Mouse (Mus musculus) adrenal gland (tissue): ENCODE results near the gene Ndnf.

ENCODE experiments used
- intact Hi-C: fragments of 180-260 bp; cut with DNase I; formaldehyde crosslinking; loops from one replicate; pipeline ENCODE4 v1.15.1; 2025
- long read RNA-seq, 2 experiments: library from polyadenylated mRNA; unstranded; transcript quantifications; one replicate each; pipeline ENCODE4 v2.0.0; 2020; ENCODE audit warnings: borderline replicate concordance in 1 of 2; ENCODE audit not compliant: insufficient replicate concordance in 1 of 2

Gene Ndnf
- long read RNA-seq, experiment 1: 0 reads
- long read RNA-seq, experiment 2: 0 reads

DNA sequence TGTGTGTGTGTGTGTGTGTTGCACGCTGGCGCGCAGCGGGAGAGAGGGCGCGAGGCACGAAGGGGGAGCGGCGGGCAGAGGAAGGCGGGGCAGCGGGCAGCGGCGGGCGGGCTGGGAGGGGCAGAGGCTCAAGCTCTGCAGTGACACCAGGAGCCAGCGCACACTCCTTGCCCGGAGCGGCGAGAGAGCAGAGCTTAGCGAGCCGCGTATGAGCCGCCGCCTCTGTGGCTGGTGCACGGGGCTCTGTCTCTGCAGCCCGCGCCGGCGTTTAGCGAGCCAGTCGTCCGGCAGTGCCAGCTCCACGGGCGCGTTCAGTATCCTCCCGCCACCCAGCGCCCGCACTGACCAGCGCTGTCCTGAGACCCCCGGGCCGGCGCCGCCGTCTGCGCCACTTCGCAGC is at the start of gene Ndnf:
TSS of gene Ndnf (plus strand) at position 140 of the 400 bp plus-strand sequence.
- intact Hi-C loops: no loop called here

DNA sequence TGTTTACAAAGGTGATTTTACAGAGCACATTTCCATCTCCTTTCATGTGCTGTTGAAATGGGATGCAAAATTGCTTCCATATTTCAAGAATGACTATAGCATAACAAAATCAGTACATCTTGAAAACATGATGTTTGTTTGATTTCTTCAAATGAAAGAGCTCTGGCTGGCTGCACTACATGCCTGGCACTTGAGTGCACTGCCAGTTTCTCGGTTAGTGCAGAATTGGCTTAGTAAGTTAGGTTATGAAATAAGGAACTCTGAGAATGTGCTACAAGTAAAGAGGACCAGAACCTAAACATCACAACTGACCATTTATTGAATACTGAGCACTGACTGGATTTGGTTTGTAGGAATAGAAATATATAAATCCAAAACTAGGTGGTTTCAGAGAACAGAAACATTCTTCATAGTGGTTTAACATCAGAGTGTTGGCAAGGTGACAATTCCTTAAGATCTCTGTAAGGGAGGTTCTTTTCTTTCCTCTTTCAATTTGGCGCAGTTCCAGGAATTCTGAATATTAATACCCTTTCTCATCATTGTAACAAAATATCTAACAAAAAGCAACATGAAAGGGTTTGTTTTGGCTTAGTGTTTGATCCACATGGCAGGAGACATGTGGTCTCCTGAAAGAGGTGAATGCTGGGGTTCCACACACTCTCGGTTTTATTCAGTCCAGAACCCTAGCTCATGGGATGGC is 48.2 kb upstream of the Ndnf start:
- intact Hi-C loops: no loop called here

DNA sequence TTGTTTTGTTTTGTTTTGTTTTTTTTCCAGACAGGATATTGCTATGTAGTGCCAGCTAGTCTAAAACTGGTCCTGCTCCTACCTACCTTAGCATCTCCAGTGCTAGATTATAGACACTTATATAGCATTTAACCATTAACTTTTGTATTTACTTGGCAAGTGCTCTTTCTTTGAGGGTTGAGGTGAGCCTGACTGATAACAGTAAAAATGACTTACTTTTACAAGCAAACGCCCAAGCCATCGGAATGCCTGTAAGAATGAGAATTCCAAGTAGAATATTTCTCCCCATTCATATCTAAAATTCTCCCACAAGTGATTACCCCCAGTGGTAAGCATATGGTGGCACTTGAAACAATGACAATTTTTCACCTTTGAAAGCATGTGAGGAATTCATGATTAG is 40.8 kb upstream of the Ndnf start:
- intact Hi-C loops: no loop called here

DNA sequence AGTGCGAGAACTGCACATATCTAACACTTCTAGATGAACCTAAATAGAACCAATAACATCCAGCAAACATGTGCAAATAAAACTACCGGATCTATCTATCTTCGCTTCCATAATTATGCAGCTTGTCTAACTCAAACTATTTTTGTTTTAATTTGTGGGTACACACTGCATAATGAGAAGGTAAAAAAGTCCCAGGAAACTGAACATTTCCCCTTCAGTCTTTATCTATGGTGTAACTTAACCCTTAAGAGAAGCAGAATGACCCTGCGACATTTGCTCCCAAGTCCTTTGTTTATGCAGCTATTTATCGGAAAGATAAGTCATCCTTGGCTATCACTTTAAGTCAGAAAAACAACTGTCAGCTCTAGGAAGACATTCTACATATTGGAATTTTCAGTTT is 39.2 kb upstream of the Ndnf start:
- intact Hi-C loops: no loop called here

DNA sequence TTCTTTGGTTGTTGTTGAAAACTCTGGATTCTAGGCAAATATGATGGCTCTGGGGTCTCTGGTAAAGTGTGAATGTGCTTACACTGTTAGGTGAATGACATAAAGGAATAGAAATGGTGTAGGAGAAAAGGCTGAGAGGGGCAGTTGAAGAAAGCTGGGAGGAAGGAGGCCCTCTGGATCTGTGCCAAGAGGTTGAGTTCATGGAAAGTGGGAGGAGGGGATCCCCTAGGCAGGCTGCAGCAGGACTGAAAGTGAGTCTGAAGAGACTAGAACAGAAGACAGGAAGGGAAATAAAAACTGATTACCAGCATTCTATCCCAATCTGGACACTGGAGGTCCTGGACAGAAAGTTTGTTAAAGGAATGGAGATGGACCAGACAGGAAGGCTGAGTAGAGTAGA is 29.0 kb upstream of the Ndnf start:
- intact Hi-C loops: no loop called here

DNA sequence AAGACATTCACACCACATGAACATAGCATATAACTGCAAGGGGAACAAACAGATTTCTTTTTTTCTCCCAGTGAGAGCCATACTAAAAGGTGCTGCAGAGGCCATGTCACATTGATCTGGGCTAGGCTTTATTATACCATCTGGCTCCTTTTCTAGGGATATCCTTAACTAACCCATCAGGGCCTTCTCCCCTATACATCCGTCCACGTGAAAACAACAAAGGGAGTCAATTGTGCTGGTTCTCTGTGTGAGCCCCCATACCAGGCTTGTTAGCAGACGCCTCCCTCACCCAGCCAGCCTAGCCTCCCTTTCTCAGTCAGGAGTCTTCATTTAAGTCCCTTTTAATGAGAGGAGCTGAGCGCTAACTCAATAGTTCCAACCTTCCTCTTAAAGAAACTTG is 27.3 kb upstream of the Ndnf start:
- intact Hi-C loops: no loop called here

DNA sequence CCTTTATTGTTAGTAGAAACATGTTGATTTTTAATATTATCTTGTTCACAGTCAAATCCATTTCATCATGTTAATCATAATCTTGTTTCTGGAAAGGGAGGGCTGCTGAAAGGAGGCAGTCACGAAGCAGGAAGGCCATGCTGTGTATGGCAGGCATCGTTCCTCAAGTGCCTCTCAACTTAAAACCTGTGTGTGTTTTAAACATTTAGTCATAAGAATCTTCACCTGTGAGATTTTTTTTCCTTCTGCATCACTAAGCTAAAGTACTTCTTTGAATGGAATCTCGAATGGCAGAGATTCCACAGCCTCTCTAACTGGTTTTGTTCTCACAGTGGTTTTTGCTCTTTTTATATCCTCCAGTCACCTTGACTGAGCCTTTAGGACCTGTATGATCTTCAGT is 25.0 kb upstream of the Ndnf start:
- intact Hi-C loops: no loop called here

DNA sequence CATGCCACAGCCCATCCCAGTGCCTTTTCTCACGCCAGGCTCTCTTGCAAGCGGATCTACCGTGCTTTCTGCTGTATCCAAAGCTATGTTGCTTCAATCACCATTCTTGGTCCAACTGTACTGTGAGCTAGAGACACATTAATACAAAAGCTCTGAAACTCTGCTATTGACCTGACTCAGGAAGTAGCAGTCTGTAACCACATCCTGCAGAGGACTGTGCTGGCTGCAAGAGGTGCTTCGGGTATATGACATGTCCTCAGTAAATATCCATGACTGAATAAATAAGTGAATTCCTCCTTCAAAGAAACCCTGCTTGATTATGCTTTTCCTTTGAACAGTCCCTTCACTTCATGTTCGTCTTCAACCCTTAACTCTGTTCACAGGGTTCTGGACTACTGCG is 23.7 kb upstream of the Ndnf start:
- intact Hi-C loops: no loop called here

DNA sequence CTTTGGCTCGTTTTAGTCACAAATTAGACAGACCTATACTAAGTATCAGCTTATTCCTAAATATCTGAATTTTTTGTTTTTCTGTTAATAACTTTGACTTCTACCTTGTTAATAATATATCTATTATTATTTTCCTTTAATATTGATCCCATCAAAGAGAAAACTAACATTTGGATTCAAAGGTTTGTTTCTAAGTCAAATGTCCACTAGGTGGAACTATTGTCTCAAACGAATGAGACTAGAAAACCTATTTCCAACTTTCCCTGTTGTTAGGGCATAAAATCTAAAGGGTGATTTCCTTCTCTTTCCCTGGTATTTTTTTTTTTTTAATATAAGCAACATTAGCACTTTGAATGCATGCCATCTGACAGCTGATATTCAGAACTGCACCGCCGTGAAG is 20.0 kb upstream of the Ndnf start:
- intact Hi-C loops: loop anchor here (5.0 kb wide), 2 partner anchors 816 to 881 kb away; no protein-coding TSS in a partner anchor

DNA sequence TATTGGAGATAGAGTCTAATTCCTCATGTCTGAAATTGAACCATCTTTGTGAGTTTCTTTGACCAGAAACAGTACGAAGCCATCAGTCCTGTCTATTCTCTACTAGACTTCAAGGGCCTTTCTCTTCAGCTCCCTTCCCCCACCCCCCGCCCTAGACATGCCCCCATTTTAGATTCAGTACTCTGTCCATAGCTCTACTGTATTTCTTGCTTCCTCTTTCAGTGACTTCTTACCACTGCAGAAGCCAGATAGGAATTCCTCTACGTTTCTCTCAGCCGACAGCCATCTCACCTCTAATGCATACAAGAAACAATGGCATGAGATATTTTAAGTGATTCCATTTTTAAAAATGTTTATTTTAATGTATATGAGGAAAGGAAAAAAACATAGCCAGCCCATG is 10.1 kb upstream of the Ndnf start:
- intact Hi-C loops: no loop called here

DNA sequence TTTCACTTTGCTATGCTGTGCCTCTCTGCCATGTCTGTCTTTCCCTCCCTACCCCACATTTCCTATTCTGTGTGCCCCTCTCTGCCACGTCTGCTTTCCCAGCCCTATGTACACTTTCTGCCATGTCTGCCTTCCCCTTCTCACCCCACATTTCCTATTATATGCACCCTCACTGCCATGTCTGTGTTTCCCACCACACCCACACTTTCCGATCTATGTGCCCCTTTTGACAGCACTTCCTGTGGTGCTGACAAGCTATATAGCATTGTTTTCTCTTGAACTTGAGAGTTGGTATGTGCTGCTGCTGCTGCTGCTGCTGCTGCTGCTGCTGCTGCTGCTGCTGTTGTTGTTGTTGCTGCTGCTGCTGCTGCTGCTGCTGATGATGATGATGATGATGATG is 9.3 kb upstream of the Ndnf start:
- intact Hi-C loops: no loop called here

DNA sequence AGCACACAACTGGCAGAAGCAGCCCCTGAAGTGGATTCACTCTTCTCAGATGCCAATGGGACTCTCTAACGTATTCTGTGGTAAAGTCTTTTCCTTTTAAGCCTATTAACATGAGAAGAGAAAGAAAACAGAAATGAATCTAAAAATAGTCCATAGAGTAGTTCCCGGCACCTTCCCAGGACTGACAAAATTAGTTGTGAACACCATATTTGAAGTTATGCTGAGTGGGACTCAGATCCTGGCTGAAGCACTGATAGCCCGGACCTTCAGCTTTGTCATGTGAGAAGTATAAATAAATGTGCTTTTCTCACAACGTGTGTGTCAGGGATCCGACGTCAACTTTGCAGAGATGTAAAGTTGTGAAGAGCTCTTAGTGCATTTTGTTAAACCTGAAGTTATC is 7.4 kb upstream of the Ndnf start:
- intact Hi-C loops: no loop called here

DNA sequence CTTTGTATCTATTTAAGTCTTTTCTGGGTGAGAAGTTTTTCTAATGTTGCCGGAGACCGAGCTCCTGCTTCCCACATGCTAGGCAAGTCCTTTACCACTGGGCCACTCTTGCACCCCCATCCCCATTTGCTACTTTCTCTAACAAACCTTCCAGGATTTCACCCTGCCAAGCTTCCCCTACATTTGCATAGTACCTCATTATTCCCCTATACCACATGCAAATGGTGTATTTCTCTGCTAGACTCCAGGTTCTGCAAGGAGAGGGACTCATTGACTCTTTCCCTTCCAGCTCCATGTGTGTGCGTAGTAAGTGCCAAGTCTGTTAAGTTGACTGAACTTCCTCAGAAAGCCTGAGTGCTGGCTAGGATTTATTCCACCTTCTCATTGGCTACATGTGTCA is 5.1 kb upstream of the Ndnf start:
- intact Hi-C loops: no loop called here

DNA sequence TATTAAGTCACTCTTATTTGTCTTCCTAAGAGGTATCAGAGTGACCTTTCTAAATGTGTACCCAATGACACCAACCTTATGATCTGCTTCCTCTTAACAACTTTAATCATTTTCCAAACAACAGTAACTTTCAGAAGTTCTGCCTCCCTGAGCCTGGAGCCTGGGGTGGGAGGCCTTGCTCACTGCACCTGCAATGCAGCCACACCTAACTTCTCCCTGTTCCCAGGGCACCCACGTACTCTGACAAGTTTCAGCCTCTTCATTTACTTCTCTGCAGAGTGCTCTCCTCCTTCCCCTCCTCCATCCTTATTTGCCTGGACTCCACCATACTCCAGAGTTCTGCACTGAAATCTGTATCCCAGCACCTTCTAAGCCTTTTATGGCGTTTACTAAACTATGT is 1.4 kb upstream of the Ndnf start:
- intact Hi-C loops: no loop called here

DNA sequence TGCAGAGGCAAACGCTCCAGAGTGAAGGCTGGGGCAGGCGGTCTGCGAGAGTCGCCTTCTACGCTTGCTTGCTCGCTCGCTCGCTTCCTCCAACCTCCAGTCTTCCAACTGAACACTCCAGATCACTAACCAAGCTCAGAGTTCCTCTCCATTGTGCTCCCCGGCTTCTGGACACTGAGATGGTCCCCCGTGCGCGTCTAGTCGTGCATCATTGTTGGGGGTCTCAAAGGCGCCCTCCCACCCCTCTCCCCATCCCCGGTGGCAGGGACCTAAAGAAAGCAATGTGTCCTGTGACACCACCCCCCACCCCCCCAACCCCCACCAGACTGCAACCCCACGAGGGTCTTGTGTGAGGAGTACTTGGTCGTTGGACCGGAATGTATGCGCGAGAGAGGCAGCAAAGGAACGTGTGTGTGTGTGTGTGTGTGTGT is 394 bp upstream of the Ndnf start:
- intact Hi-C loops: no loop called here

DNA sequence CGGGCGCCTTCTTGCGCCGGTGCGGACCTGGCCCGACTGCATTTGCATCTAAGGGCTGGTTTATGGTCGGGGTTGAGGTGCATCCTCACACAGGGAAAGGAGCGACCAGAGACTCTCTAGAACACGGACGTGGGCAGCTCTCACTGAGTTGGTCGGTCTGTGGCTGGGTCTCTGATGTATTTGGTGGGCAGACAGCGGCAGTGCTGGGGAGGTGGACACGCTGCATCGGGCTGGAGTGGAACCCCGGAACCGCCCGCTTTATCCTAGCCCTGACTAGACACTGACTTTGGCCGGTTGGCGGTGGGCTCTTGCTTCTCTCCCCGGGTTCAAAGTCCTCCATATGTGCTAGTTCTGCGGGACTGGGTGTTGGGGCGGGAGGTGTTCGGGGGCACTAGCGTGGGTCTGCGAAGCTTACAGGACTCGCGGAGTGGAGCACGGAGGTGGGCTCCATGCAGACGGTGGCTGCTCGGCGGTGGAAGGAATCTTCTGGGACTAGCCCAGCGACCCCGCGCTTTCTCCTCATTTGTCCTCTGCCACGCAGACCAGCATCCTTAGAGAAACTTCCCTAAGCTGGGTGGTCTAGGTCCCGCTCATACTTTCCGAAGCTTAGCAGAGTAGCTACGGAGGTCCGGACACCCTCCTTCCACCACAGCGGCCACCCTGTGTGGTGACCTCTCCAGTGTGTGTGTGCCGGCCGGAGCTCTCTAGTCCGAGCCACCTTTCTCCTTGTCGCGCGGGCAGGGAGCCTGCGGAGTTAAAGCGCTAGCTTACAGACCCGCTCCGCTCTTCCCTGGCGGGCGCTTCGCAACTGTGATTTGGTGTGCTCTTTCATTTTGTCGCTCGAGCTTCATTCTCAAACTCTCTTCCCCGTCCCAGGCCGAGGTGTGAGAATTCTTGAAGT is 991 bp downstream of the Ndnf start:
- intact Hi-C loops: no loop called here

DNA sequence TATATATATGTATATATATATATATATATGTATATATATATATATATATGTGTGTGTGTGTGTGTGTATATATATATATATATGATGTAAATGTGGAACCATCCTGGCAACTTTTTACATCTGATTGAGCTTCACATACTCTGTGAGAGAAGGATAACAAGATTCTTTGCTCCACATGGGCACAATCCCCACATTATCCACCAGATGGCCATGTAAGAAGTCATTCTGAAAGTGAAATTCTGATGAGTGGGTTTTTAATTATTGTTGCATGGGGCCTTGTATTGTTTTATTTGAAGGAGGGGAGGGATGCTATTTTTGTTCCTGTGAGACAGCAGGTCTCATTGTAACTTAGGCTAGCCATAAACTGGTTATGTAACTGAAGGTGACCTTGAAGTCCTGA is 22.5 kb downstream of the Ndnf start:
- intact Hi-C loops: no loop called here

DNA sequence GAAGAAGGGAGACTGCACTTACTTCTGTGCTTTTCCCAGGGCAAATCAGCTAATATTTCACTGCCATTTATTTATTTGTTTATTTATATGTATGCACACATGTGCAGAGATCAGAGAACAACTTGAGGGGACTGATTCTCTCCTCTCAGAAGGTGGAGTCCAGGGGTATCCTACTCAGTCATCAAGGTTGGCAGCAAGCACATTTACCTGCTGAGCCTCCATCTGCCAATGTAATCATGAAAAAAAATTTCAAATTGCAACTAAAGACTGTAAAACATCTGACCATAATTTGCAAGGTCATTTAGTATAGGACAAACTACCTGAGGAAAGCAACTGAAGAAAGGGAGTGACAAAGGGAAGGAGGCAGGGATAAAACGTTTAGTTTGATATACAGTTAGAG is 49.3 kb downstream of the Ndnf start:
- intact Hi-C loops: no loop called here

DNA sequence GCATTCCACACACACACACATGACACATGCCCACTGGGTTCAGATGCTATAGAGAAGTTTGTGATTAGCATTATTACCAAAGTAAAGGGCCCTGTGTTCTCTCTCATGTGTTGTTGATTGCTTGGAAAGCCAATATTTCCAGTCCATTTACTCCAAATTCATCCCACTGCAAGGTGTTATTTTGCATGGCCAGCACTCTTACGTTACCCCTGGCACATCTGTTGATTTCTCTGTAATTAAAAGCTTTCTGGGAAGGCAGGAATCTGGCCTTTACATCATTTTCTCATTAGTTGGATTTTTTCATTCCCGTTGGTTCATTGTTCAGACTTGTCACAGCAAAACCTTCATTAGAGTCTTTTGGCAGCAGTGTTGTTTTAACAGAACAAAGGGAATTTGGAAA is 54.3 kb downstream of the Ndnf start:
- intact Hi-C loops: no loop called here

DNA sequence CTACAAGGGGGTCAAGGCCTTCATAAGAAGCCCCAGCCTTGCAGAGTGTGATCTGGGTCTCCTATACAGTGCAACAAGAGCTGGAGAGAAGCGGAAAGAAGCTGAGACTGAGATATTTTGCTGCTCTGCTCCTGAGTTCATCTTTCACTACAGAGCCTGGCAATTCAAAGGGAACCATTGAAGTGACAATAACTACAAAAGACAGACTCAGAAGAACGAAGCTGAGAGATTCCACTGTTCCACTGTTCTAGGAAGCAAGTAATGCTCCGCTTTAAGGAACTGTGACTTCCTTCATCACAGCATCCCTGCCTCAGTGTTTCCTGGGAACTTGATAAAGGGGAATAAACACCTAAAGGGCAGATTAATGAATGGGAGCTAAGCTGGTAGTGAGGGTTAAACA is 56.9 kb downstream of the Ndnf start:
- intact Hi-C loops: no loop called here

DNA sequence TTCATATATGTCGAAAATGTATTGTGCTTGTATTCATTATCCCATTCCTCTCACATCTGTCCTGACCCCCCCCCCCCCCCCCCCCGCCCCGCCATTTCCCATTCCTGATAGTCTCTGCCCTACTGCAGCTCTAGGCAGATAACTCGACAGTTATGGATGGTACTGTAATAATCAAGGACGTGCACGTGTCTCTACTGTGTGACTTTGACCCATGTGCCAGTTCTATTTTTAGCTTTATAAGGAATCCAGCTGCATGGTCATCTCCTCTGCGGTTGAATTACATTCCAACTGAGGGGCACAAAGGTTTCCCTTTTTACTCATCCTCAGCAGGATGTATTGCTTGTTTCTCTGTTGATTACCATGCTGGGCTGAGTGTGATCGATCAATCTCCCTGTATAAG is 68.1 kb downstream of the Ndnf start:
- intact Hi-C loops: no loop called here

DNA sequence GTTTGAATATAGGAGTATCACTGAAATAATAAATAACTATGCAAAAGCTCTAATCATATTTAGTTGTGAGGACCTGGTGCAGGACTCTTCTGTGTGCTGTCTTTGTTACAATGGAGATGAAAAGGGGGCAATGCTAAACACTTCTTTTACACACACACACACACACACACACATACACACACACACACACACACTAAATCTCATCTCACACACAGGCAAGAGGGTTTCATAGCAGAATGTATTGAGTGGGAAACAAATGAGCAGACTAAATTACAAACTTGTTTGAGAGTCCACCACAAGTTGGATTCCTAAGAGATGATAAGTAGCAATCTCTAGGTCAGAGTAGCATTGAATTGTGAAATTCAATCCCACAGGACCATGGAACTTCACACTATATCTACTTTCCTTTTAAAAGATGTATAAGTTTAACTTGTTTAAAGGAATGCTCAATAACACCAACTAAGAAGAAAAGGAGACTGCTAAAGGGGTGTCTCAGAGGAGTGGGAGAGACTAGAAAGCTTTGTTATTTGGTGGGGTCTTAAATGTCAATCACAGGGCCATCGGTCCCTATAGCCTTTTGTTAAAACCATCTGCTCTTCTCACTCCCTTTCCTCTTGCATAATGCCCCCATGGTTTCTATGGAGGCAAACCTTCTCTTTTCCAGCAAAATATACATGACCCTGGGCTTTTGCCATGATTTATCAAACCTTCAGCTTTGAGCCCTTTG is 71.9 kb downstream of the Ndnf start:
- intact Hi-C loops: no loop called here
